Mouse (Mus musculus): ENCODE measurements at regions not wholly inside any gene's neighbourhood (a gene's known extent, or its start where the extent isn't known, plus 50 kb on each side); places are given as distances from the start of the nearest gene placed in this dataset.

DNA sequence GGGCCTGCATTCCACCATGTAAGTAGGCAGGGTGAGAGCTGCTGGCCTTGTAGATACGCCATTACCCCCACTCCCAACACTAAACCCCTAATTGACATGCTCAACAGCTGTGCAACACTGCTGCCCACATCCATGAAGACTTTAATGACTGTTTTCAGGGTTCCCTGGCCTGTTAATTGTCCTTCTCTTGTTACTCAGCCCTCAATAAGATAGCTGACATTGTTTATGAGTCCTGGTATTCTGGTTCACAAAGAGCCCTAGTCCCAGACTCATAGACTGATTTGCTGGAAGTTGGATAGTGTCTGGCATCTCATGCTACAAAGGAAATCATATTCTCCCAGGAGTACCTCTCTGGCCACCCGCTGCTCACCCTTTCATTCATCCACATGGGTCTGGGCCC lies 186.1 kb upstream of the A1bg start:
- TF ChIP-seq POLR2A (IDR thresholded peaks at IDR 0.05; ENCODE audit: control insufficient read depth, extremely low read depth, insufficient read depth, low read length, poor library complexity): no peak
- TF ChIP-seq CTCF (IDR thresholded peaks at IDR 0.05; ENCODE audit: borderline replicate concordance, control insufficient read depth, extremely low read depth, insufficient read depth, low read length, poor library complexity): no peak
